Mouse (Mus musculus) forebrain, embryonic 12.5 days (tissue): Measurements from ENCODE around the gene Usf3. TPM values are rescaled to one million over a fixed set of nuclear protein-coding genes. Genes with fewer than 3 reads are reported as not detected.

ENCODE experiments used
- ATAC-seq: fragments of 200-750 bp; cut with Nextera tagmentation; 2 replicates; pipeline ENCODE4 v1.8.0; 2017; ENCODE audit warnings: moderate TSS enrichment; ENCODE audit not compliant: low FRiP score
- H3K27ac ChIP-seq: fragments of 300-500 bp; sonication (generic); 2 replicates; pipeline ENCODE4 v1.5.1; 2016; ENCODE audit warnings: mild to moderate bottlenecking
- H3K27me3 ChIP-seq: fragments of 300-500 bp; sonication (generic); 2 replicates; pipeline ENCODE4 v1.6.1; 2016; ENCODE audit warnings: mild to moderate bottlenecking
- H3K36me3 ChIP-seq: fragments of 300-500 bp; sonication (generic); replicated peaks from 2 replicates; pipeline ENCODE4 v1.6.1; 2016; ENCODE audit warnings: mild to moderate bottlenecking
- H3K4me1 ChIP-seq: fragments of 300-500 bp; sonication (generic); 2 replicates; pipeline ENCODE4 v1.6.1; 2016
- H3K4me2 ChIP-seq: fragments of 300-500 bp; sonication (generic); 2 replicates; pipeline ENCODE4 v1.6.1; 2016; ENCODE audit warnings: mild to moderate bottlenecking, moderate library complexity
- H3K4me3 ChIP-seq: fragments of 300-500 bp; sonication (generic); replicated peaks from 2 replicates; pipeline ENCODE4 v1.5.1; 2016; ENCODE audit warnings: mild to moderate bottlenecking
- H3K9ac ChIP-seq: fragments of 300-500 bp; sonication (generic); 2 replicates; pipeline ENCODE4 v1.6.1; 2016; ENCODE audit warnings: mild to moderate bottlenecking
- H3K9me3 ChIP-seq: fragments of 300-500 bp; sonication (generic); 2 replicates; pipeline ENCODE4 v1.6.1; 2016
- WGBS: fragments of 180-500 bp; shearing (Covaris S2); methylation state at CpG from one replicate; pipeline ENCODE4 v1.1.7; 2016; 5-methylcytosine and 5-hydroxymethylcytosine counted together
- polyA plus RNA-seq: library from polyadenylated mRNA; unstranded; fragments of >200 nt; fragmentation: Nextera tagmentation; extraction: Ambion mirVana; gene quantifications from 2 replicates; pipeline ENCODE4 v1.2.1, GENCODE M21; 2016

Usf3 gene
- polyA plus RNA-seq, 1 experiment from 2014 or later = 4.7 TPM

- no peaks in the 10 kb centered on the region for H3K36me3 ChIP-seq
- peak overlapping the region; percentile 88 for H3K4me2 ChIP-seq
- peak overlapping the region; percentile 99 for H3K27ac ChIP-seq
- H3K9ac ChIP-seq = peak overlapping the region; percentile 94
- H3K4me3 ChIP-seq = peak overlapping the region; percentile 94
- H3K9me3 ChIP-seq = no peaks in the 10 kb centered on the region
- under 1% methylated on average over 43 of the region's 44 CpGs for WGBS
- peaks cover 15% of the 10 kb centered on the region for H3K4me1 ChIP-seq
- ATAC-seq = peak; percentile 57
- H3K27me3 ChIP-seq = no peaks in the 10 kb centered on the region
These were observed 32.8 kb upstream of the Usf3 start for GRCm38 (mm10) chr16:44140186-44140787.

GRCm38 (mm10) chr16:44141483-44141882 is 31.6 kb upstream of the Usf3 start:
- WGBS = 62% methylated on average over 6 of the region's 6 CpGs
- no peak for ATAC-seq
- Histone ChIP-seq H3K27me3 (no peaks in the 10 kb centered on the region), H3K9ac (0 out of 2 replicates have a peak overlapping the region, but pooled peaks have one; percentile 4), H3K36me3 (no peaks in the 10 kb centered on the region), H3K4me1 (peaks cover 15% of the 10 kb centered on the region), H3K4me2 (peak overlapping the region; percentile 88), H3K27ac (no peak overlapping the region), H3K9me3 (no peaks in the 10 kb centered on the region), H3K4me3 (no peak overlapping the region)

GRCm38 (mm10) chr16:44149002-44149767 is 23.9 kb upstream of the Usf3 start:
- Histone ChIP-seq H3K4me1 (no peaks in the 10 kb centered on the region), H3K4me2 (no peak overlapping the region), H3K9me3 (no peaks in the 10 kb centered on the region), H3K36me3 (no peaks in the 10 kb centered on the region), H3K27me3 (no peaks in the 10 kb centered on the region), H3K4me3 (no peak overlapping the region), H3K9ac (no peak overlapping the region), H3K27ac (no peak overlapping the region)
- 95% methylated on average over 1 of the region's 1 CpGs for WGBS
- ATAC-seq = no peak

- Histone ChIP-seq H3K27ac (no peak overlapping the region), H3K27me3 (no peaks in the 10 kb centered on the region), H3K36me3 (peaks cover 15% of the 10 kb centered on the region), H3K9ac (no peak overlapping the region), H3K4me1 (no peaks in the 10 kb centered on the region), H3K4me2 (no peak overlapping the region), H3K9me3 (no peaks in the 10 kb centered on the region), H3K4me3 (no peak overlapping the region)
- ATAC-seq = no peak
- WGBS = 66% methylated on average over 6 of the region's 6 CpGs
These were observed 18.5 kb upstream of the Usf3 start for GRCm38 (mm10) chr16:44154497-44155057.

DNA sequence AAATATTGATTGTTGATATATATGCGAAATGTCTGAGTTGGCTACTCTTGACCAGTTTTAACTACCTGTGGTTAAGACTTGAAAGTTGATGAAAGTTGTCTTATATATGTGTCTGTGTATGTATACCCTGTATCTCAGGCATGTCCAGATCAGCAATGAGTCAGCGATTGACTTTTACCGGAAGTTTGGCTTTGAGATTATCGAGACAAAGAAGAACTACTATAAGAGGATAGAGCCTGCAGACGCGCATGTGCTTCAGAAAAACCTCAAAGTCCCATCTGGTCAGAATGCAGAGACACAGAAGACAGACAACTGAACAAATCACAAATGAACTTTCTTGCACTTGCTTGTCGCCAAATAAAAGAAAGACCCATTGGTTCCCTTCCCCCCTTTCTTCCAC is 13.7 kb upstream of the Usf3 start:
- Histone ChIP-seq H3K27me3 (no peaks in the 10 kb centered on the region), H3K4me3 (no peak overlapping the region), H3K27ac (no peak overlapping the region), H3K4me2 (no peak overlapping the region), H3K9ac (no peak overlapping the region), H3K4me1 (no peaks in the 10 kb centered on the region), H3K9me3 (no peaks in the 10 kb centered on the region), H3K36me3 (peaks cover 15% of the 10 kb centered on the region)
- WGBS = 94% methylated on average over 7 of the region's 7 CpGs
- no peak for ATAC-seq

GRCm38 (mm10) chr16:44163831-44164230 is 9.2 kb upstream of the Usf3 start:
- no peaks in the 10 kb centered on the region for H3K4me1 ChIP-seq
- no peak for ATAC-seq
- H3K9ac ChIP-seq = no peak overlapping the region
- peaks cover 8% of the 10 kb centered on the region for H3K36me3 ChIP-seq
- H3K9me3 ChIP-seq = no peaks in the 10 kb centered on the region
- no peak overlapping the region for H3K4me3 ChIP-seq
- no peak overlapping the region for H3K27ac ChIP-seq
- H3K4me2 ChIP-seq = no peak overlapping the region
- H3K27me3 ChIP-seq = no peaks in the 10 kb centered on the region
- WGBS = 91% methylated on average over 2 of the region's 2 CpGs

GRCm38 (mm10) chr16:44165182-44165581 is 7.9 kb upstream of the Usf3 start:
- H3K36me3 ChIP-seq = no peaks in the 10 kb centered on the region; the same call in 1 of the 2 replicates
- no peaks in the 10 kb centered on the region for H3K27me3 ChIP-seq
- WGBS = 71% methylated on average over 3 of the region's 3 CpGs
- no peak for ATAC-seq
- H3K9ac ChIP-seq = no peak overlapping the region
- no peak overlapping the region for H3K27ac ChIP-seq
- no peak overlapping the region for H3K4me2 ChIP-seq
- H3K4me1 ChIP-seq = no peaks in the 10 kb centered on the region
- H3K4me3 ChIP-seq = no peak overlapping the region
- no peaks in the 10 kb centered on the region for H3K9me3 ChIP-seq

GRCm38 (mm10) chr16:44168990-44169389 is 4.1 kb upstream of the Usf3 start:
- Histone ChIP-seq H3K9ac (no peak overlapping the region), H3K4me1 (peaks cover 5% of the 10 kb centered on the region), H3K27ac (no peak overlapping the region), H3K9me3 (no peaks in the 10 kb centered on the region), H3K27me3 (no peaks in the 10 kb centered on the region), H3K4me3 (no peak overlapping the region), H3K4me2 (no peak overlapping the region), H3K36me3 (no peaks in the 10 kb centered on the region)
- 87% methylated on average over 4 of the region's 4 CpGs for WGBS
- no peak for ATAC-seq

DNA sequence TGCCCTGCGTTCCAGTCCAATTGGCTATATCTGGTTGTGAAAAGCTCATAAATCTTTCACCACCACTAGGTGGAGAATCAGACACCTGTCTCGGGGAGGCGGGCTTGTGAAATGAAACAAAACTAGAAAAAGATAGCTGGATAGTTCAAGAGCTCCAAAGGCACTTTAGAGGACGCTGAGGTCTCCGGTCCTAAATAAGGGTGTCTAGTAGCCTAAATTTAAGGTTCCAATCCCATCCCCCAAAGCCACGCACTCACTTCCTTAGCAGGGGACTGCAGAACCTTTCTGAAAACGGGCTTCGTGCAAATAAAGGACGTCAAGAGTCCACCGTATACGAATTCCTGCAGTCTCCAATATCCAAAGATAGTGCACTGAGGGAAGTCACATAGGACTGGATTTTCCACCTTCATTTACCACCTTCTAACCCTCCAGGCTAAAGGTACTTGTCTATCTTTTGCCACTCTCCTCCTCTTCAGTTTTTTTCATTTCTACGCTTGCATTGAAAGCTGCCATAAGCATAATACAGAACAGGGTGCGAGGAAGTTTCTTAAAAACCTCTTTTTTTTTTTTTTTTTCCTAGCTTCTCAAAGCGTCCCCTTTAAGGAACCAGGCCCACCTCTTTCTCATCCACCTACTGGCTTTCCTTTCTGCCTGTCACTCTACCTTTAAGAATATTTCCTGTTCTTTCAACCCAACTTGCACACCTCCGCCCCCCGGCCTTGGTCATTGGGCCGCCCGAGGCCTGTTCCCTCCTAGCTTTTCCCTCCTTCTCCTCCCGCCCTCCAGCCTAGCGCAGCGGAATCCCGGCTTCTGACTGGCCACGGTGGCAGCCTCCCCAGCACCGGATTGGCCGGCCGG is 520 bp upstream of the Usf3 start:
- Histone ChIP-seq H3K27me3 (no peaks in the 10 kb centered on the region), H3K27ac (peak overlapping the region; percentile 89), H3K4me3 (peak overlapping the region; percentile 98), H3K4me2 (peak overlapping the region; percentile 75), H3K4me1 (peaks cover 17% of the 10 kb centered on the region), H3K36me3 (no peaks in the 10 kb centered on the region), H3K9ac (peak overlapping the region; percentile 98), H3K9me3 (no peaks in the 10 kb centered on the region)
- WGBS = 1% methylated on average over 26 of the region's 26 CpGs
- peak; percentile 100 for ATAC-seq

GRCm38 (mm10) chr16:44173966-44174530 is 1.0 kb downstream of the Usf3 start:
- Histone ChIP-seq H3K27me3 (no peaks in the 10 kb centered on the region), H3K4me3 (peak overlapping the region; percentile 98), H3K27ac (0 out of 2 replicates have a peak overlapping the region, but pooled peaks have one; percentile 89), H3K4me1 (peaks cover 17% of the 10 kb centered on the region), H3K9me3 (no peaks in the 10 kb centered on the region), H3K4me2 (peak overlapping the region; percentile 71), H3K36me3 (no peaks in the 10 kb centered on the region), H3K9ac (peak overlapping the region; percentile 98)
- WGBS = 24% methylated on average over 7 of the region's 7 CpGs
- ATAC-seq = no peak

DNA sequence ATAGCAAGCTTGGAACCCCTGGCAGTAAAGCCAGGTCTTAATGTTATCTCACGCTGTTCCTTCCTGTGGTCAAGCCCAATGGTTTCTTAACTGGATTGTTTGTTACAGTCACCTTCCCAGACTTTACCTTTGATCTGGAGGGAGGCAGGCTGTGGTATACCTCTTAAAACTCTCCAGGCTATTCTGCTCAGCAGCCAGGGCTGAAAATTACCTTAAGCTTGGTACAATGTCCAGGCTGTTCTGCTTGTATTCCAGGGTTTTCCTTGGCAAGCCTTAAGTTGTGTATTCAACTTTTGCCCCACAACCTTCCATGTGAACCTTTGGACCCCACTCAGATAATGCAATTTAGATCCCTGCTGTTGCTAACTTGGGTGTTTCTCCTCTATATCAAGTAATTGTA is 2.0 kb downstream of the Usf3 start:
- Histone ChIP-seq H3K4me1 (peaks cover 17% of the 10 kb centered on the region), H3K4me2 (no peak overlapping the region), H3K27ac (no peak overlapping the region), H3K36me3 (no peaks in the 10 kb centered on the region), H3K9ac (peak overlapping the region; percentile 29; the same call in 1 of the 2 replicates), H3K9me3 (no peaks in the 10 kb centered on the region), H3K4me3 (no peak overlapping the region), H3K27me3 (no peaks in the 10 kb centered on the region)
- WGBS = 91% methylated on average over 1 of the region's 1 CpGs
- no peak for ATAC-seq

GRCm38 (mm10) chr16:44176511-44176910 is 3.5 kb downstream of the Usf3 start:
- WGBS = 92% methylated on average over 2 of the region's 2 CpGs
- ATAC-seq = no peak
- peaks cover 3% of the 10 kb centered on the region; the same call in 1 of the 2 replicates for H3K36me3 ChIP-seq
- H3K4me2 ChIP-seq = no peak overlapping the region
- H3K27ac ChIP-seq = no peak overlapping the region
- no peaks in the 10 kb centered on the region for H3K9me3 ChIP-seq
- peaks cover 17% of the 10 kb centered on the region for H3K4me1 ChIP-seq
- no peak overlapping the region for H3K9ac ChIP-seq
- no peak overlapping the region for H3K4me3 ChIP-seq
- H3K27me3 ChIP-seq = no peaks in the 10 kb centered on the region
